Mouse (Mus musculus) embryonic stem cell, embryonic (primary cell): Measurements from ENCODE around the gene Lin7a.

Experiments
- CTCF ChIA-PET, 4 experiments: fragments of 300-600 bp in 2 of 4; fragments of 350-600 bp in 2 of 4; sonication (Branson Sonifier 250); formaldehyde crosslinking; loops; one replicate each; lab custom pipeline; 2022; ENCODE audit warnings: inconsistent platforms in 2 of 4; lab: Charles Lee
- POLR2A ChIA-PET, 4 experiments: fragments of 300-600 bp in 2 of 4; fragments of 350-600 bp in 2 of 4; sonication (Branson Sonifier 250); formaldehyde crosslinking; loops; one replicate each; lab custom pipeline; 2022; ENCODE audit warnings: antibody characterized with exemption in 4 of 4, inconsistent platforms in 1 of 4; lab: Charles Lee

The Lin7a gene

DNA sequence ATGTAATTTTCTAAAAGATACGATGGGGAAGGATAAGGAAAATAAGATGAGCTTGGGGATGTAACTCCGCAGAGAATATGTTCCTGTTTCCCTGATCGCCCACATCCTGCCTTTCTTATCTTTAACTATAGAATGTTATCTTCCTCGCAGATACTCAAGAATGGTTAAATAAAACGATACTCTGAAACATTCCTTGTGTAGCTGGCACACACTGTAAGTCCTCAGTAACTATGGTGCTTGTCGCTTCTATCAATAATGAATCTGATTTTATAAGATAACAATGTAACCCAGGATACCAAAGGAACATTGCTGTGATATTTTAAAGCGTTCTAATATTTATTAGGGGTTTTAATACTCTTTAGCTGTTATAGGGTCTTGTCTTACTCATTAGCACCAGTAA is 22.4 kb upstream of the Lin7a start:
- CTCF ChIA-PET, result interaction anchor here in 1 of 4 experiments (0.6 kb wide), 1 partner anchor 229 kb away, joined by 4 read pairs; no protein-coding TSS in a partner anchor
- POLR2A ChIA-PET, result no interaction called here

DNA sequence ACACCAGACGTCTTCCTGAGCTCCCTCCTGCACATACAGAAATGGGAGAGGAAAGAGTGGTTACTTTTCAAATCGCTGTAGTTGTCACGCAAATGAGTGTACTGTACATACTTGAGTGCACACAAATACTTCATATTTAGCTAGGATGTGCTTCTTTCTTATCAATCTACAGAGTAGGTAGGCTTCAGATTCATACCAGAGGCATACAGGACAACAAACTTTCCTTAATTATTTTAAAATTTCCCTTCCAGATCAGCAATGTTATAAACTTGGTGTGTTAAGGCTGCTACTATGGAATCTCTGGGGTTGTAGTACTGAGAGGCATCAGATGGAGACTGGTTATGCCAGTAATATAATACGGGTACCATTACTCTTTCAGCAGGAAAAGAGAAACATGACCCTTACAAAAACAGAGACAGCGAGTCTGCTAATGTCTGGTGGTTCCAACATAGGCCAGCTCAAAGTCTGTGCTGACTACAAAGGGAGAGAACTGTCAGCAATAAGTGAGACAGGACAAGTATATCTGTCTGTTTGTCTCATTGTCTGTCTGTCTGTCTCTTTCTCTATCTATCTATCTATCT is 21.8 kb upstream of the Lin7a start:
- ChIA-PET POLR2A (no interaction called here), CTCF (interaction anchor here in 1 of 4 experiments (0.6 kb wide), 1 partner anchor 229 kb away, joined by 4 read pairs; no protein-coding TSS in a partner anchor)

DNA sequence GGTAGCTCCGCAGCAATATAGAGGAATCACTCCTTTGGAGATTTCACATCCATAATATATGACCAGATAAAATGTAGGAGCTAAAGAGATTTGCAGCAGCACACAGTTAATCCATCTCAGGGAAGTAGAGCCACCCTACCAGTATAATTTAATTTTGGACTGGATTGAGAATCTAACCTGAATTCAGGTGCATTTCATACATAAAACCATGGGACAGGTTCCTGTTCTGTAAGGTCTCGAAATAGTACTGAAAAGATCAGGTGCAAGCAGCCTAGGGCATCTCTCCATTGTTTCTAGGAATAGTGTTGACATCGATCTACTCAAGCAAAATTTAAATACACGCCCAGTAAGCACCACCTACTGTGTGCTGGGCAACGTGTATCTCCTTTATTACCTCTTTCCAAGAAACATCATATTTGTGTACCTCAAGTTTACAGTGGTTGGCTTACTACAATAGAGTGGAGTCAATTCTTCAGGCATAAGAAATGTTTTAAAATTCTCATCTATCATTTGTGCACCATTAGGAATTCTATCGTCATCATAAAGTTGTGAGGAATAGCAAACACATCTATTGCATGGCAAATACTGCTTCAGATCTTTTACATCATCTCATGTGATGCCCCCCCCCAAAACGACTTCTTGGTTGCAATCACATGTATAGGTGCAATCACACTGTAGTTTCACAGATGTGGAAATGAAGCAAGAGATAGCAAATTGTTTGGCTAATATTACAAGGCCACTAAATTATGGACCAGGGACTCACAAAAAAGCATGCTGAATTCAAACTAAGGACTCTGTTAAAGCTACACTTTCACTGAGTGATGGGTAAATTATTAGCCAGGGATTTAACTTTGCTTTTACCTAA is 20.9 kb upstream of the Lin7a start:
- POLR2A ChIA-PET, result no interaction called here

GRCm38 (mm10) chr10:107251271-107251670 is 20.2 kb upstream of the Lin7a start:
- CTCF ChIA-PET, result no interaction called here
- POLR2A ChIA-PET, result no interaction called here

More for the DNA sequence above, 20.9 kb upstream of the Lin7a start:
- CTCF ChIA-PET, result no interaction called here

- CTCF ChIA-PET, result interaction anchor here in 1 of 4 experiments (0.7 kb wide), 1 partner anchor 378 kb away, joined by 5 read pairs; no protein-coding TSS in a partner anchor
- POLR2A ChIA-PET, result no interaction called here
These were observed 19.5 kb upstream of the Lin7a start for GRCm38 (mm10) chr10:107251801-107252502.

DNA sequence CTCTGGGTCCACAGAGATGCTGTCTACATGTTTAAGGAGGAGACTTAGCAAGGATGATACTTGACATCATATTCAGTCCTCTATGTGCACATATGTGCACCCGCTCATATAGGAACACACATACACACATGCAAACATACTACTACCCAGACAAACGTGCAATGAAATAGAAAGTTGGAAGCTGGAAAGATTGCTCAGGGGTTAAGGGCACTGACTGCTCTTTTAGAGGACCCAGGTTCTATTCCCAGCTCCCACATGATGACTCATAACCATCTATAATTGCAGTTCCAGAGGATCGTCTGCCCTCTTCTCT is 19.0 kb upstream of the Lin7a start:
- CTCF ChIA-PET, result interaction anchor here in 1 of 4 experiments (0.7 kb wide), 1 partner anchor 377 kb away, joined by 5 read pairs; no protein-coding TSS in a partner anchor

DNA sequence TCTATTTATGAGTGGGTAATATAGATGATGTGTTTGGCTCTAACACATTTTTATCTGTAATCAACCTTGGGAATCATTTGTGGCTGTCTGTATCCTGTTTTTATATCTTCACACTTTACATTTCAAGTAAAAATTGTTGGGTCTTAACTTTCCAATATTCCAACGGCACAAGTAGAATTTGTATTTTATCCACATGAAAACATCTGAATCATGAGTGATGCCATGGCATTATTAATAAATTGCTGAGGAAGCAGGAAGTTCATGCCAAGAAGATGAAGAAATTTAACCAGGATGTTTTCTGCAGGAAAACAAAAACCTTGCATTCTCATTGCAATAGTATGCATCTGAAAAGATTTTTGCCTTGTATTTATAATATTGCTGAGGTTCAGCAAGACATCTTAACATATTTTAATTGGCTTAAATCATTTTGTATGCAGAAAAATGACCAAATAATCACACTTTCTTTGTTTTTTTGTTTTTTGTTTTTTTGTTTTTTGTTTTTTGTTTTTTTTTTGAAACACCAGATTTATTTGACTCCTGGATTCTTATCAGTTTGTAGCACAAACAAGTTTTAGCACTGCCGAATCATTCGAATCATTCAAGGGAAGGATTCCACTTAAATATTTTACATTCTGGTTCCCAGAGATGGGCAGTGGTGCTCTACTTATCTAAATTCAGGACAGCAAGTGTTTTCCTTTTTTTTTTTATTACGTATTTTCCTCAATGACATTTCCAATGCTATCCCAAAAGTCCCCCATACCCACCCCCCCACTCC is 18.1 kb upstream of the Lin7a start:
- CTCF ChIA-PET, result no interaction called here
- POLR2A ChIA-PET, result no interaction called here

More for the DNA sequence above, 19.0 kb upstream of the Lin7a start:
- POLR2A ChIA-PET, result no interaction called here

GRCm38 (mm10) chr10:107254656-107255055 is 16.8 kb upstream of the Lin7a start:
- POLR2A ChIA-PET, result no interaction called here
- CTCF ChIA-PET, result no interaction called here

DNA sequence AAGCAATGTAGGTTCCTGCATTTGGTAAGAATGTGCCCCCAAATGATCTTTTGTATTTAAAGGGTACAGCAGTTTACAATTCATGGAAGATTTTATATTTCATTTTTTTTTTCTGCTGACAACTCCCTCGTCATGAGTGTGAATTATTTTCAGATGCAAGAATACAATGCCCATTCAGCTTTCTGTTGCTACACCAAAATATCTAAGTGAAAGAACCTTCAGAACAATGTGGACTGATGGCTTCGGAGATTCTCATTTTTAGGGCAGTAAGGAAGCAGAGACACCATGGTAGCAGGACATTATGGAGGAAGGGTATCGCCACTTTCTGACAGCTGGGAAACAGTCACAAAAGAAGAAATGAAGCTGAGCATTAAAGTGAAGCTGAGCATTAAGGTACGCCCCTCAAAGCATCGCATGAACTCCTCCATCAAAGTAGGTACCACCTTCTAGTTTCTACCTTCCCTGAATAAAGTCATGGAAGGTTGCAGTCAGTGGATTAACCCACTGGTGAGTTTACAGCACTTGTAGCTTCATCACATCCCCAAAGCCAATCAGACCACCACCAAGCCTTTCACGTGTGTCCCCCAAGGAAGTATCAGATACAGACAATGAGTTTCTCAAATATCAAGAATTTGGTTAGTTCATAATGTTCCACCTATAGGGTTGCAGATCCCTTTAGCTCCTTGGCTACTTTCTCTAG is 16.0 kb upstream of the Lin7a start:
- CTCF ChIA-PET, result no interaction called here
- POLR2A ChIA-PET, result no interaction called here

GRCm38 (mm10) chr10:107256451-107256960 is 15.0 kb upstream of the Lin7a start:
- ChIA-PET CTCF (no interaction called here), POLR2A (no interaction called here)

GRCm38 (mm10) chr10:107260428-107260827 is 11.1 kb upstream of the Lin7a start:
- POLR2A ChIA-PET, result no interaction called here
- CTCF ChIA-PET, result no interaction called here

DNA sequence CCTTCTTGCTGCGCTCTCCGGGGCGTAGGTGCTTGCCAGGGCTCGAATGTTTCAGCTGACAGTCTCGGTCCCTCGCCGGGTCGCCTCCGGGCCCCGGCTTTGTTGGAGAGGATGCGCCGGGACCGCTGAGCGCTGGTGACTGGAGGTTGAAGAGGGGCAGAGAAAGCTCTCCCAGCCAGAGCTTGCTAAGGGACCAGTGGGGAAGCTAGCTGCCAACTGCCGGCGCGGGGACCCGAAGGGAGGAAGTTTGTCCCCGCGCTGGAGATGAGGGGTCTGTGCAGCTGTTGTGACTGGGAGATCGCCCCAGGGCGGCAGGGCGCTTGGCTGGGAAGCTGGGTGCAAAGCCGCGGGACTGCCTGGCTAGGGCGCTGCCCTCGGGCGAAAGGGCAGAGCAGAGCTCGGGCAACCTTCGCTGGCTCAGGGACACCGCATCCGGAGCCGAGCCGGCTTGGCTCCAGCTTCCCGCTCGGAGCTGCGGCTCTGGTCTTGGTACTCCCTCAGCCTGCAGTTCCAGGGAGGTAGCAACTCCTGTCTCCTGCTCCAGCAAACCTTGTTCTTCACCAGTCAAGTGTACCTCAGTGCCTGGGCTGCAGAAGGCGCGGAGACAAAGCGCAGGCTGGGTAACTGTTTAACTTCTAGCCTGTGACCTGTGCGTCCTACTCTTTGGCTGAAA is 781 bp downstream of the Lin7a start:
- ChIA-PET POLR2A (interaction anchor here in 1 of 4 experiments (0.6 kb wide), 1 partner anchor 34 kb away, joined by 3 read pairs; no protein-coding TSS in a partner anchor), CTCF (interaction anchor here in 2 of 4 experiments (0.6 to 1.4 kb wide), 3 partner anchors 9 to 1163 kb away, joined by 3 read pairs; no protein-coding TSS in a partner anchor)

DNA sequence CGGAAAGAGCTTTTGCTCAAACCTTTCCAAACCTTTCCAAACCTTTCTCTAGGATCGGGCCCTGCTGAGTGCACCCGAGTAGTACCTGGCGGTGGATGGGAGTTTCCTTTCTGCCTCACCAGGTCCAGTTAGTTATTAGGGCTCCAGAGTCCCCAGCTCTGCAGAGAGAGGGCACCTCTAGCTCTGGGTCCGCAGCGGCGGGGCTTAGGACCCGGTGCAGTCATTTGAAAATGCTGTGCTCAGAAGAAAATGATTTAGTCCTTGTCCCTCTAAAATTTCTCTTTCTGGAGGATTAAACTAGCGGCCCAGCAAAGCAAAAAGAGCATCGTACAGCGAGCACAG is 1.3 kb downstream of the Lin7a start:
- POLR2A ChIA-PET, result interaction anchor here in 1 of 4 experiments (0.6 kb wide), 1 partner anchor 35 kb away, joined by 3 read pairs; no protein-coding TSS in a partner anchor
- CTCF ChIA-PET, result interaction anchor here in 2 of 4 experiments (0.6 to 1.4 kb wide), 5 partner anchors 9 to 1163 kb away, joined by 3 to 7 read pairs (median 3); no protein-coding TSS in a partner anchor

DNA sequence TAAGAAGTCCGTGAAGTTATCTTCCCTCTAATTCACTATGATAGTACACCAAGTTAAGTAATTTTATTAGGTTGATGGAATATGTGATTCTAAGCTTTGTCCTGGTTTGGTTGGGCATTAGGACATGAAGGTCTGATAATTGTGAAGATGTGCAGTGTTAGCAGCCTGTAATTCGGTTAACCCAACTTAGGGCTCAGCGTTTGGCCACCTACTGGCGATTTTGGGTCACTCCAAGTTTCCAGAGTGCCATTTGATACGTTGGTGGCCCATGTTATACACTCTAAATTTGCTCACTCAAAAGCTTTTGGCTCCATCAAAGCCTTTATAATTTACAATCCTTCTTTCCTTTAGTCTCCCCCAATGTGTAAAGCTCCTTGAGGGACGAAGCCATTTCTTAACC is 2.4 kb downstream of the Lin7a start:
- CTCF ChIA-PET, result no interaction called here
- POLR2A ChIA-PET, result interaction anchor here in 1 of 4 experiments (0.6 kb wide), 1 partner anchor 249 kb away, joined by 3 read pairs; no protein-coding TSS in a partner anchor

- POLR2A ChIA-PET, result interaction anchor here in 1 of 4 experiments (0.6 kb wide), 1 partner anchor 250 kb away, joined by 3 read pairs; no protein-coding TSS in a partner anchor
- CTCF ChIA-PET, result interaction anchor here (0.5 to 1.2 kb wide), 10 partner anchors 9 to 1195 kb away, joined by 3 to 6 read pairs (median 3); no protein-coding TSS in a partner anchor
These were observed 3.3 kb downstream of the Lin7a start for GRCm38 (mm10) chr10:107274785-107275184.

DNA sequence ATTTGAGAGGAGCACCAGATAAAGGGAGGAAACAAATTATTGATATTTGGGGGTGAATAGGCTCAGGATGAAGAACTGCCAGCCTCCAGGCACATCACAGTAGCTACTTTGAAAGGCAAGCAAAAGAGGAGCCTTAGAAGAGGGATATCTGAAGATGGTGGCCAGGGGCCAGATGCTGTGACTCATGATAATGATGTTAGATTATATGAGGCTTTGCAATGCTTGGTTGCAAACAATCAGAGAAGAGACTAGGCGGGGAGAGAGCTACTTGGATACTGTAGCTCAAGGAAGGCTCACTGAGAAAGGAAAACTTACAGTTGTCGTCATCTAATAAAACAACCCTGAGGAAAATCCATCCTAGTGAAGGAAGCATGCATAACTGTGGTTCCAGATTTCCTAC is 5.2 kb downstream of the Lin7a start:
- ChIA-PET POLR2A (interaction anchor here in 1 of 4 experiments (0.6 kb wide), 1 partner anchor 78 kb away, joined by 4 read pairs; no protein-coding TSS in a partner anchor), CTCF (interaction anchor here in 3 of 4 experiments (0.5 to 1.2 kb wide), 4 partner anchors 22 to 1436 kb away, joined by 3 read pairs; no protein-coding TSS in a partner anchor)
